Mouse (Mus musculus) MEL (cell line): Measurements from ENCODE around the gene H3f3a. TPM values are rescaled to one million over a fixed set of nuclear protein-coding genes. Genes with fewer than 3 reads are reported as not detected.

Experiments used
- DNase-seq: peaks from one replicate; pipeline ENCODE4 v3.0.0; 2011; ENCODE audit warnings: low read depth, low spot score
- H3K27ac ChIP-seq: 2 replicates; pipeline ENCODE4 v1.5.1; 2012; ENCODE audit warnings: low read depth, mild to moderate bottlenecking, control low read depth, low read length, moderate library complexity; ENCODE audit not compliant: control insufficient read depth
- H3K27me3 ChIP-seq, 2 experiments: fragments of 150-350 bp in 1 of 2; sonication (generic) in 1 of 2; 2 replicates each; pipeline ENCODE4 v1.6.1; 2012; ENCODE audit warnings: low read length in 2 of 2, mild to moderate bottlenecking in 2 of 2, improper control_type of control experiment in 1 of 2, moderate library complexity in 1 of 2; ENCODE audit not compliant: insufficient read depth in 2 of 2, control insufficient read depth in 1 of 2
- H3K36me3 ChIP-seq, 2 experiments: 2 replicates each; pipeline ENCODE4 v1.6.1; 2012 to 2014; ENCODE audit warnings: low read length in 2 of 2, improper control_type of control experiment in 1 of 2, inconsistent platforms in 1 of 2, mild to moderate bottlenecking in 1 of 2; ENCODE audit not compliant: insufficient read depth in 2 of 2, control insufficient read depth in 1 of 2
- H3K4me1 ChIP-seq, 2 experiments: fragments of 150-350 bp in 1 of 2; sonication (generic) in 1 of 2; 2 replicates each; pipeline ENCODE4 v1.6.1; 2012; ENCODE audit warnings: low read length in 2 of 2, improper control_type of control experiment in 1 of 2, mild to moderate bottlenecking in 1 of 2; ENCODE audit not compliant: insufficient read depth in 2 of 2, control insufficient read depth in 1 of 2
- H3K4me3 ChIP-seq, 2 experiments: fragments of 150-350 bp in 1 of 2; sonication (generic) in 1 of 2; 2 replicates each; pipeline ENCODE4 v1.5.1; 2012; ENCODE audit warnings: low read depth in 2 of 2, low read length in 2 of 2, mild to moderate bottlenecking in 2 of 2, moderate library complexity in 2 of 2, control low read depth in 1 of 2, improper control_type of control experiment in 1 of 2; ENCODE audit not compliant: control insufficient read depth in 1 of 2, insufficient read depth in 1 of 2
- H3K79me2 ChIP-seq: 2 replicates; pipeline ENCODE4 v1.6.1; 2012; ENCODE audit warnings: mild to moderate bottlenecking, low read length, moderate library complexity; ENCODE audit not compliant: control insufficient read depth, poor library complexity, insufficient read depth
- H3K9ac ChIP-seq: 2 replicates; pipeline ENCODE4 v1.6.1; 2012; ENCODE audit warnings: low read depth, mild to moderate bottlenecking, control low read depth, low read length, moderate library complexity; ENCODE audit not compliant: control insufficient read depth, poor library complexity, severe bottlenecking
- H3K9me3 ChIP-seq: fragments of 150-350 bp; sonication (generic); replicated peaks from 2 replicates; pipeline ENCODE4 v1.6.1; 2012; ENCODE audit warnings: mild to moderate bottlenecking, low read length, improper control_type of control experiment, moderate library complexity; ENCODE audit not compliant: insufficient read depth
- BHLHE40 ChIP-seq: IDR thresholded peaks from 2 replicates; pipeline ENCODE4 v1.6.1; 2012; ENCODE audit warnings: low read depth, mild to moderate bottlenecking, inconsistent platforms, low read length, improper control_type of control experiment, borderline replicate concordance
- CHD1 ChIP-seq: IDR thresholded peaks from 2 replicates; pipeline ENCODE4 v1.6.1; 2012; ENCODE audit warnings: low read depth, mild to moderate bottlenecking, inconsistent platforms, low read length, improper control_type of control experiment
- CHD2 ChIP-seq: IDR thresholded peaks from 2 replicates; pipeline ENCODE4 v1.6.1; 2011; ENCODE audit warnings: low read length, improper control_type of control experiment
- CTCF ChIP-seq, 3 experiments: IDR thresholded peaks in 2 of 3; conservative IDR thresholded peaks in 1 of 3; 2 replicates each; pipeline ENCODE4 v1.5.1; 2011 to 2012; ENCODE audit warnings: low read length in 3 of 3, low read depth in 2 of 3, mild to moderate bottlenecking in 2 of 3, improper control_type of control experiment in 1 of 3, inconsistent platforms in 1 of 3, mixed read lengths in 1 of 3, moderate library complexity in 1 of 3; ENCODE audit not compliant: control insufficient read depth in 1 of 3, insufficient read depth in 1 of 3, poor library complexity in 1 of 3, severe bottlenecking in 1 of 3
- E2F4 ChIP-seq: IDR thresholded peaks from 2 replicates; pipeline ENCODE4 v1.6.1; 2011; ENCODE audit warnings: low read depth, low read length, improper control_type of control experiment, borderline replicate concordance
- EP300 ChIP-seq, 2 experiments: IDR thresholded peaks; 2 replicates each; pipeline ENCODE4 v1.6.1; 2011; ENCODE audit warnings: improper control_type of control experiment in 2 of 2, low read length in 2 of 2, low read depth in 1 of 2, mild to moderate bottlenecking in 1 of 2
- ETS1 ChIP-seq: IDR thresholded peaks from 2 replicates; pipeline ENCODE4 v1.6.1; 2012; ENCODE audit warnings: low read depth, mild to moderate bottlenecking, inconsistent platforms, low read length, improper control_type of control experiment, moderate library complexity
- GABPA ChIP-seq: IDR thresholded peaks from 2 replicates; pipeline ENCODE4 v1.6.1; 2012; ENCODE audit warnings: low read depth, mild to moderate bottlenecking, inconsistent platforms, low read length, improper control_type of control experiment, moderate library complexity
- GATA1 ChIP-seq: IDR thresholded peaks from 2 replicates; pipeline ENCODE4 v1.6.1; 2011; ENCODE audit warnings: low read depth, low read length, improper control_type of control experiment
- JUND ChIP-seq: IDR thresholded peaks from 2 replicates; pipeline ENCODE4 v1.6.1; 2011; ENCODE audit warnings: low read depth, mild to moderate bottlenecking, improper control_type of control experiment, low read length
- MAFK ChIP-seq: IDR thresholded peaks from 2 replicates; pipeline ENCODE4 v1.6.1; 2011; ENCODE audit warnings: low read depth, mild to moderate bottlenecking, low read length, improper control_type of control experiment, borderline replicate concordance
- MAX ChIP-seq: IDR thresholded peaks from 2 replicates; pipeline ENCODE4 v1.6.1; 2011; ENCODE audit warnings: low read length, improper control_type of control experiment
- MAZ ChIP-seq: IDR thresholded peaks from 2 replicates; pipeline ENCODE4 v1.6.1; 2012; ENCODE audit warnings: low read depth, mild to moderate bottlenecking, inconsistent platforms, low read length, improper control_type of control experiment
- MXI1 ChIP-seq: IDR thresholded peaks from 2 replicates; pipeline ENCODE4 v1.6.1; 2011; ENCODE audit warnings: mild to moderate bottlenecking, low read depth, low read length, improper control_type of control experiment
- MYB ChIP-seq: IDR thresholded peaks from 2 replicates; pipeline ENCODE4 v1.6.1; 2011; ENCODE audit warnings: mild to moderate bottlenecking, low read depth, low read length, improper control_type of control experiment
- NELFE ChIP-seq: IDR thresholded peaks from 2 replicates; pipeline ENCODE4 v1.6.1; 2011; ENCODE audit warnings: low read depth, low read length, improper control_type of control experiment
- NRF1 ChIP-seq: IDR thresholded peaks from 2 replicates; pipeline ENCODE4 v1.6.1; 2014; ENCODE audit warnings: low read depth, mild to moderate bottlenecking, inconsistent platforms, low read length, improper control_type of control experiment, moderate library complexity; ENCODE audit not compliant: poor library complexity, insufficient read depth, severe bottlenecking
- POLR2A ChIP-seq, 2 experiments: IDR thresholded peaks; 2 replicates each; pipeline ENCODE4 v1.6.1; 2011 to 2012; ENCODE audit warnings: low read length in 2 of 2, mild to moderate bottlenecking in 2 of 2, control low read depth in 1 of 2, improper control_type of control experiment in 1 of 2, low read depth in 1 of 2, moderate library complexity in 1 of 2; ENCODE audit not compliant: control insufficient read depth in 1 of 2, insufficient read depth in 1 of 2, poor library complexity in 1 of 2
- POLR2AphosphoS2 ChIP-seq: IDR thresholded peaks from 2 replicates; pipeline ENCODE4 v1.6.1; 2011; ENCODE audit warnings: low read length, improper control_type of control experiment
- POLR2AphosphoS5 ChIP-seq: IDR thresholded peaks from 2 replicates; pipeline ENCODE4 v1.6.1; 2012; ENCODE audit warnings: low read depth, borderline replicate concordance, mild to moderate bottlenecking, inconsistent platforms, low read length, moderate library complexity, mixed read lengths
- RAD21 ChIP-seq: IDR thresholded peaks from 2 replicates; pipeline ENCODE4 v1.6.1; 2011; ENCODE audit warnings: mild to moderate bottlenecking, low read depth, low read length, improper control_type of control experiment
- RCOR1 ChIP-seq: IDR thresholded peaks from 2 replicates; pipeline ENCODE4 v1.6.1; 2012; ENCODE audit warnings: low read depth, mild to moderate bottlenecking, inconsistent platforms, low read length, improper control_type of control experiment
- SIN3A ChIP-seq: IDR thresholded peaks from 2 replicates; pipeline ENCODE4 v1.6.1; 2012; ENCODE audit warnings: low read length, improper control_type of control experiment, inconsistent platforms
- SMC3 ChIP-seq: IDR thresholded peaks from 2 replicates; pipeline ENCODE4 v1.6.1; 2011; ENCODE audit warnings: low read depth, low read length, improper control_type of control experiment
- UBTF ChIP-seq: IDR thresholded peaks from 2 replicates; pipeline ENCODE4 v1.6.1; 2012; ENCODE audit warnings: low read depth, mild to moderate bottlenecking, inconsistent platforms, low read length, improper control_type of control experiment, moderate library complexity, borderline replicate concordance; ENCODE audit not compliant: insufficient read depth
- USF1 ChIP-seq: IDR thresholded peaks from 2 replicates; pipeline ENCODE4 v1.6.1; 2014; ENCODE audit warnings: low read depth, mild to moderate bottlenecking, inconsistent platforms, low read length, improper control_type of control experiment, moderate library complexity
- USF2 ChIP-seq, 2 experiments: IDR thresholded peaks; 2 replicates each; pipeline ENCODE4 v1.6.1; 2011 to 2012; ENCODE audit warnings: improper control_type of control experiment in 2 of 2, low read length in 2 of 2, borderline replicate concordance in 1 of 2, inconsistent platforms in 1 of 2, low read depth in 1 of 2, mild to moderate bottlenecking in 1 of 2; ENCODE audit not compliant: insufficient read depth in 1 of 2
- ZC3H11A ChIP-seq: IDR thresholded peaks from 2 replicates; pipeline ENCODE4 v1.6.1; 2012; ENCODE audit warnings: low read depth, mild to moderate bottlenecking, inconsistent platforms, low read length, improper control_type of control experiment
- ZMIZ1 ChIP-seq: IDR thresholded peaks from 2 replicates; pipeline ENCODE4 v1.6.1; 2012; ENCODE audit warnings: low read depth, mild to moderate bottlenecking, inconsistent platforms, low read length, improper control_type of control experiment, moderate library complexity
- ZNF384 ChIP-seq: IDR thresholded peaks from 2 replicates; pipeline ENCODE4 v1.6.1; 2012; ENCODE audit warnings: low read depth, mild to moderate bottlenecking, inconsistent platforms, low read length, improper control_type of control experiment
- polyA plus RNA-seq, 2 experiments: library from polyadenylated mRNA; stranded (reverse) in 1 of 2; unstranded in 1 of 2; fragments of >175 nt in 1 of 2; fragments of >200 nt in 1 of 2; gene quantifications; 2 replicates each; pipeline versions ENCODE4 v1.2.1 to v1.2.4; 2012; ENCODE audit warnings: low replicate concordance in 2 of 2, low read depth in 1 of 2; ENCODE audit not compliant: insufficient read length in 2 of 2, insufficient read depth in 1 of 2, missing spikeins in 1 of 2
- total RNA-seq: library from RNA; depleted of rRNA; stranded (reverse); fragments of 300-350 nt; gene quantifications from 2 replicates; pipeline ENCODE4 v1.2.3, GENCODE M21; 2012

H3f3a gene
- total and polyA plus RNA-seq, 3 experiments = 265 to 903 (median 574) TPM

DNA sequence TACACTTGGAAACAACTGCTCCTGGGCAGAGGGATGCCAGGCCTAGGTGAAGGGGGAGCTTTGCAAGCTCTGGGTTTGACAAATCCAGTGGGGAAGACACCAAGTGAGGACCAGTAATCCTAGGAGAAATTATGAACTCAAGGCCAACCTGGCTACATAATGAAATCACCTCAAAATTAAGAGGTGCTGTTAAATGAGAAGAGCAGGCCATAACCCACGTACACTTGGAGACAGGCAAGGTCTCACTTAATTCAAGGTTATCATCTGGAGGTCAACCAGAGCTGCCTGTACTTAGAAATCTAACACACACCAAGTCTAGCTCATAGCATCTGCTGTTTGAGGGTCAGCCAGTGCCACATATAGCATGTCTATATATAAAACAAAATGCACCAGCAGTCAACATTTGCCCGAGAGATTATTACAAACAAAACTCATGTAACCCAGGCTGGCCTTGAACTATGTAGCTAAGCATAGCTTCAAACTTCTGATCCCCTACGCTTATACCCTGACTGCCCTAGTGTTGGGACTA is 12.2 kb downstream of the H3f3a start:
- Histone ChIP-seq H3K9me3 (no peaks in the 10 kb centered on the region), H3K27ac (no peak overlapping the region), H3K79me2 (no peaks in the 10 kb centered on the region), H3K4me1 (peaks cover 0 to 7% of the 10 kb centered on the region in 2 experiments; a peak in 2 of 4 replicates), H3K4me3 (no peak overlapping the region), H3K9ac (no peak overlapping the region), H3K36me3 (peaks cover 10 to 20% of the 10 kb centered on the region in 2 experiments), H3K27me3 (no peaks in the 10 kb centered on the region)
- TF ChIP-seq POLR2AphosphoS5 (0 out of 2 replicates have a peak, but pooled peaks have one; percentile 38), MAZ (no peak), EP300 (IDR thresholded peaks at IDR 0.05; ENCODE audit: low read depth in 1 of 2, low read length in 2 of 2) (no peak), ZC3H11A (no peak), USF2 (IDR thresholded peaks at IDR 0.05; ENCODE audit: borderline replicate concordance in 1 of 2, insufficient read depth in 1 of 2, low read depth in 1 of 2, low read length in 2 of 2) (no peak), USF1 (no peak), ETS1 (no peak), GABPA (no peak), CHD1 (no peak), GATA1 (no peak), POLR2A (IDR thresholded peaks at IDR 0.05; ENCODE audit: control insufficient read depth in 1 of 2, insufficient read depth in 1 of 2, low read depth in 1 of 2, low read length in 2 of 2, poor library complexity in 1 of 2) (0 out of 4 replicates have a peak, but pooled peaks of 1 of the 2 experiments have one; percentile 30), ZMIZ1 (peak; percentile 53), NRF1 (no peak), E2F4 (no peak), MXI1 (no peak), JUND (no peak), MAX (no peak), NELFE (no peak), SIN3A (no peak), SMC3 (no peak), CHD2 (no peak), MYB (no peak), RAD21 (no peak), POLR2AphosphoS2 (peak; percentile 73; the same call in 1 of the 2 replicates), UBTF (no peak), RCOR1 (no peak), CTCF (IDR thresholded peaks at IDR 0.05 in 2 of 3, conservative IDR thresholded peaks at IDR 0.05 in 1 of 3; ENCODE audit: control insufficient read depth in 1 of 3, insufficient read depth in 1 of 3, low read depth in 2 of 3, low read length in 3 of 3, poor library complexity in 1 of 3, severe bottlenecking in 1 of 3) (no peak), MAFK (no peak), ZNF384 (no peak), BHLHE40 (no peak)
- no peak for DNase-seq
